Mouse (Mus musculus): ENCODE data around the gene Mtor.

Gene Mtor

DNA sequence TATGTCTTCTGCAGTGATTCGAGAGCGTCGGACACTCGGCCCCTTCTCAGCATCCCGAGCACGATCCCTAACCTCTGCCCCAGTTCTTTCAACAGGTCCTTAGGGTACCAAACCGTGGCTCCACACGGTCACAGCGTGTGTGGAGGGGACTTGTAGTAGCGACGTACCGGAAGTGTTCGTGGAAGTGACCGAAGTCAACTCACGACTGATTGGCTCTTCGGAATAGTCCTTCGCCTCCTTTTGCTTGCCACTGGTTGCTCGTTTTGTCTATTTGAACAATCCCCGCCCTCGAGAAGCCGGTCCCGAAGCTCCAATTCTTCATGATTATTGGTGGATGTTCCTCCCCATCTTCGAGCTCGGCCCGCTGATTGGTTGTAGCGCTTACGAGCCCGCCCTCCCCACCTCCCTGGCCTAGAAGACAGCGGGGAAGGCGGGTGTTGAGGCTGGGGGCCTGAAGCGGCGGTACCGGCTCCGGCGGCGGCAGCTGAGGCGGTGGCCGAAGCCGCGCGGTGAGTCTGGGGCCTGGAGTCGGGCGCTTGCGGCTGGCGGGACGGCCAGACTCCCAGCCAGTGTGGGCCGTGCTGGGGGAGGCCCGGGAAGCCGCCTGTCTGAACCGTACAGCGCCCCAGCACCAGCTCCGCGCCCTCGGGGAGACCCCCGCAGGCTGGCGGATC, at the start of gene Mtor:
Mtor (plus strand) TSS at position 433 of the 674 bp plus-strand sequence.
- DNase-seq (ENCODE audit: low read depth) = peak; percentile 97

DNA sequence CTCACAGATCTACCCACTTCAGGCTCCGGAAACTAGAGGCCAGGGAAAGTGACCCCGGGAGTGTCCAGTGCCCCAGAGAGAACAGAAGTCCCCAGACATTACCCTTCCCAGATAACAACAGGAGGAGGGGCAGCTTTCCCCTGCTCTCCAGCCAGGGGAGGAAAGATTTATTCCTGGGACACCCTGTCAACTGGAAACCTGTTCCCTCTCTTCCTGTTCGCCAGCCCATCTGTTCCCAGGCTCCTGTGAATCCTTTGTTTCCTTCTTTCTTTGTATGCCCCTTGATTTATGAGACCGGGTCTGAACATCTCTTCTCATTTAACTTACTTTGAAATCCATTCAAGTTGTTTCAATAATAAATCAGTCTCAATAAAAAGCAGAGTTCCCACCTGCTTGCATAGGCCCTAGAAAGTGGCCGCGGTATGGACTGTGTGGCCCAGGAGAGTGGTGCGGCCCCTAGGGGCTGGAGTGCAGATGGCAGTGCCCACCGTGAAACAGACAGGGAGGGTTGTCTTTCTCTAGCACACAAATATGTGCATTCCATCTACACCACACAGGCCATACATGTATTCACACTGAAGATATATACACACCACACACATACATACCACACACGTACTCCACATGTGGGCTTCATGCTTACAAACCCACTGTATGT, 48.8 kb upstream of the Mtor start:
- no peak for DNase-seq (ENCODE audit: low read depth)

DNA sequence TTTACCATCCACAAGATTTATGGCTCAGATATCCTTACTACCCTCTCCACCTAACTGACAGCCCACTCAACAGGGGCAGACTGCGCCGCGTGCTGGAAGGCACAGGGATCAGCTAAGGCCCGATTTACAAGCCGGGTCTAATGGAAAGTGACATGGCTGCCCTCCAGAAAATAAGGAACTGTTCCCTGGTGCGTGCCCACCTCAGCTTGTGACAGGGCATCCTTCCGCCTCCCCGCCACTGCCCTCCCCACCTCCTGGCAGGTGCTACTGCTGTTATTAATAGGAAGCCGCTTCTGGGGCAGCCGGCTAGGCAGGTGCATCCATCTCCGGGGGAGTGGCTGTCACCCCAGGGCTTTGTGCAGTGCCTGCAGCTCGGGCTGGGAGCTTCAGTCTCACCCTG, 45.0 kb upstream of the Mtor start:
- DNase-seq (ENCODE audit: low read depth) = no peak

DNA sequence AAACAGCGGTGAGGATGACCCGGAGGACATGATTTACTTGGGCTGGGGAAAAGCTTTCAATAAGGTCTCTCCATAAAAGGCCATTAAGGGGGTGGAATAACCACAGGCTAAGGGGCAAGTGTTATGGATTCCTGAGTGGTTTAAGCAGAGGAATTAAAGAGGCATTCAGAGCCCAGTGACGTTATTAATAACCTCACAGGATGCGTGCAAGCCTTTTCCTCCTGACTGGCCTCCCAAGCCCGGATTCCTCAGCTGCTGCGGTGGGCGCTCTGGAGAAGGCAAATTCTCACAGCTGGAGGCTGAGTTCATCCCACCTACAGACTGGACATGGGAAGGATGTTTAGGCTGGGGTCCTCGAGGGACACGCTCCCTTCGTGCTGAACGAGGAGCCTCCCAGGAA, 43.7 kb upstream of the Mtor start:
- no peak for DNase-seq (ENCODE audit: low read depth)

DNA sequence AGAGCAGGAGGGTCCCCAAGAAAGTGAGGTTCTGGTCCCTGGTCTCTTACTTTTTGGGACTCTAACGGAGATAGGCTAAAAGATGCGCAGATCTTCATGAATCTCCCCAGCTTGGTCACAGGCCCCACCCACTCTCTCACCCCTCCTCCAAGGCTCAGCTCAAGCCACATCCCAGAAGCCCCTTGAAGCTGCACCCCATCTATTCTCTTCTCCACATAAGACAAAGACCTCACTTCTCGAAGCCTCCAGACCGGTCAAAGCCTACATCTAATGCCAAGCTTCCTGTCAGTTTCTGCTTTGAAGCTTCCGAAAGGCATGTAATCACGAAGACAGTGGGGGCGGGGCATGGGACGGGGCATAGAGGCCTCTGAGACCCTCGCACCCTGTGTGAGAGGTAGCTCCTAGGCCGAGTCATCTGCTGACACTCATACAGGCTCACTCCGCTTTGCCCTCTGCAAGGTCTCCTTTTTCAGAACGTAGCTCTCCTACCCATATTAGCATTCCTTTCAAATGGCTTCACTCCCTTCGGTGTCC, 43.1 kb upstream of the Mtor start:
- no peak for DNase-seq (ENCODE audit: low read depth)

DNA sequence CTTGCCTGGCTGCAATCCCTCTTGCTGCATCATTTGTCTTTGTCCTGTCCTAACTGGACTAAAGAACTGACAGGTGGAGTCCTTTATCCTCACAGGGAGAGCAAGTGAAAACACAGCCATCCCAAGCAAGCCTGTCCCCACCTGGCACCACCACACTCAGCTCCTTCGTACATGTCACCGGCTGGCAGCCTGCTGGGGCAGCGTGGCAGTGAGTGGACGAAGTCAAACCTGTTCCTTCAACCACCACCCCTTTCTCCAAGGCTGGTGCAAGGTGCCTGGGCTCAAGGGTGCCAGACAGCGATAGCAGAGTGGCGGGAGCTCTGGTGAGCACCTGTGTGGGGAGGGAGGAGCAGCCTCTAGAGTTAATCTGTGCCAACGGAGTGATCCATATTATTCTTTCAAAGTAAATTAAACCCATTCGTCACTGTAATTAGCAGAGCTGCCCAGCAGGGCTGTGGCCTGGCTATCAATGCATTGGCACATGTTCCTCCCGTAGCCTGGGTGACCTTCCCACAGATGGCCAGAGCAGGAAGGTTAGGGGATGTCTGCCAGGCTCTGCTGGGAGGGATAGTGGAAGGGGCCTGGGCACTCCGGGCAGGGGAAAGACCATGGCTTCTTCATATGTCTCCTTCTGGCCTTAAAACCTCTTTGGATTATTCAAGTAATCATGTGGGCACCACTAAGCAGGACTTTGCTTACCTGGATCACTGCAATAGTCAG, 40.0 kb upstream of the Mtor start:
- no peak for DNase-seq (ENCODE audit: low read depth)

DNA sequence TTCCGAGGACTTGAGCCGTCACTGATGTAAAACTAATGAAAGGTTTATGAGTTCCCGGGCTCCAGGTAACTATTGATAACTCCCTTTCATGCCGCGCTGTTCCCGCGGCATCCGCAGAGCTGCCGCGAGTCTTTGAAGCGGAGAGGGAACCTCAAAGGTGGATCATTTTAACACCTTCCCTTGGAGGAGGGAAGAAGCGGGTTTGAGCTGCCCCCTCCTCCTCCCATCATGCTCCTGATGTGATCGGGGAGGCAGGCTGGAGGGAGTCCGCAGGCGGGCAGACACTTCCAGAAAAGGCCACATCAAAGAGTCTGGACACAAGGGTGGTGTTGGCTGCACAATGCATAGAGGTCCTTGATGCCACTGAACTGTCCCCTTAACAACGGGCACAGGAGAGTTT, 32.8 kb upstream of the Mtor start:
- no peak for DNase-seq (ENCODE audit: low read depth)

DNA sequence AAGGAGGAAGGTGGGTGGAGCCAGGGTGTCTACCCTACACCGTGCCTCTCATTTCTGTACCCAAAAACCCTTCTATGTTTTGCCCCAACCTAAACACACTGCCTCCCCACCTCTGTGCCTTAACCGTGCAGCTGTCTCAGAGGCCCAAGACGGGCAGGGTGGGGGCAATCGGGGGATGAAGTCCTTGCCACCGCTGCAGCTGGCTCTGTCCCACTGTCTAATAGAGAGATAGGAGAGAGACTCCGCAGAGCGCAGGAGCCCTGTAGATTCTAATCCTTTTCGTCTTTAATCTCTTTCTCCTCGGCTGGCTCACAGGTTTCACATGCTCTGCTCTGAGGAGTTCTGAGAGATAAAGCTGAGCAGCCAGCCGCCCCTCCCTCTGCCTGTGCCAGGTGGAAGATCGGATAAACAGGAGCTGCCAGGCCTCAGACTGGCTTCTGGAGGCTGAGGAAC, 31.3 kb upstream of the Mtor start:
- no peak for DNase-seq (ENCODE audit: low read depth)

DNA sequence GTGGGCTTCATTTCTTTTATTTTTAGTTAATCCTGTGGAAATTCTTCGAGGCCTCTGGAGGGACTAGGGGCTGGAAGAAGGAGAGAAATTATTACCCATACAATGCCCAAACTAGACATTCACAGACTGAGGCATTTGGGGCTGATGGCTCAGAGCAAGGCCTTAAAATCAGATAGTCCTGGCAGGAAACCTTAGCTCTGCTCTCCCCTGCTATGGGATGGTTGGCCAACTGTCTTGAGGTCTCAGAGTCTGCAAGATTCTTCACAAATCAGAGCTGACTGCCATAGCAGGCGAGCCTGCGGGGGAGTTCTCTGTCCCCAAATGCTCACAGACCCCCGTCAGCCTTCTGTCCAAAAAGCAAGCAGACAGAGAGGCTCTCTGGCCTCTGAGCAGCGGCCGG, 30.9 kb upstream of the Mtor start:
- no peak for DNase-seq (ENCODE audit: low read depth)

DNA sequence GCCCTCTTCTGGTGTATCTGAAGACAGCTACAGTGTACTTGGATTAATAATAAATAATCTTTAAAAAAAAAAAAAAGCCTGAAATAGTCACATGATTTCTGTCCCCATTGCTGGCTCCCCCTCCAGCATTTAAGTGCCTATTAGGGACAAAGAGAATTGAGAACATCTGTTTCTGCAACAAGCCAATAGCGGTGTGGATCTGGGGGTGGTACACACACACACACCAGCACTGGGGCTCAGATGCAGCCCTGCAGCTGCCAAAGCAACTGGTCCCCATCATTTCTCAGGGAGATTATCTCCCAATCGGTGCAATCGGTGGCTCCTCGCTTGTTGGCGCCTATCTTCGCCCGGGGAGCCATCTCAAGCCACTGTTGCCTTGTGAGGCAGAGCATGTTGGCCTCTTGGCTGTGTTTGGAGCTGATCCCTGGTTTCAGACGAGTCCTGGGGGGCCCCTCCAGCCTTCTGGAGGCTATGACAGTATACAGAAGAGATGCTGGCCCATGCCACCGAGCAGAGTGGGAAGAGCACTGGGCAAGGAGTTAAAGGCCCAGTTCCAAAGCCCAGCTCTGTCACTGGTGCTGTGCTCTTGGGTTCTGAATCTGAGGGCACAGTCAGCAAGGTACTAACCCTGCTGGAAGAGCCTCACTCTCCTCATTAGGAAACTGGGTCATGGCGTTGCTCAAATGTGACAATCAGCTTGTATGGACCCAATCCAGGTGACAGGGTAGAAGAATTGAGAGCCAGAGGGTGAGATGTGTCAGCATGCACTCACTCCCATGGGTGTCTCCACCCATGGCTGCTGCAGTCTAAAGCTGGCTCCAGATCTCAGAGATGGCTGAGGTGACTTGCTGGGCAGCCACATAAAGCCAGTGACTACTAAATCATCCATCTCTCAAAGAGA, 21.2 kb upstream of the Mtor start:
- DNase-seq (ENCODE audit: low read depth) = no peak

DNA sequence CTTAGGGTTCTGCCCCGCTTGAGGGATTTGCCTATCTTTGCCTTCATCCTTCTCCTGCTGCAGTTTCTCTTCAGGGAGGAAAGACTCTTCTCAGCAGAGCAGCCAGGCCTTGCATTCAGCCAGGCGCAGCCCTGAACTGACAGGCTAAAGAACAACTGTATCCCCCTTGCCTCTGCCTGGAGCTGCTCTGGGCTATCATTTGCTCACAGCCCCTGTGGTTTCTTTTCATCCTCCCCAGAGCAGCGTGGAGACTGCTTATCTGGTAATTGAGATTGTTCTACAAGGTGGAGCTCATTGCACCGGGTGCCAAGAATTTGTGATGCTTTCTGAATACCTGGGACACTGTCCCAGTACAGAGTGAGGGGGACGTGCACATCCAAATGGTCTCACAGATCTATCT, 19.9 kb upstream of the Mtor start:
- no peak for DNase-seq (ENCODE audit: low read depth)

DNA sequence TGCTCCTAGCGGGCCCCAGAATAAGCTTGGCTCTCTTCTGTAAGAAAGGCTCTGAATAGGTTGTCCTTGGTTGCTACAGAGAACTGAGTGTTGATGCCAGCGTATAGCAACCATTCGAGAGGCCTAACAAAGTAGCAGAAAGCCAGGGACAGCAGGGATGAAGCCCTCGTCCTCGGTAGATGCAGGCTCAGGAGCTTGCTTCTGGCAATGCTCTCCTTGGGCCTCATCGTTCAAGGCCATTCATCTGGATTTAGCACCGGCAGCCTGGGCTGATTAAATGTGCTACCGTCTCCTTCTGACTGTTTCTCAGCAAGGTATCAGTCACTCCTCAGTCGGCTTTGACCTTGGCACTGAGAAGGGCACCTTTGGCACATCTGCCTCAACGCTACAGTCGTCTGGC, 19.3 kb upstream of the Mtor start:
- no peak for DNase-seq (ENCODE audit: low read depth)

DNA sequence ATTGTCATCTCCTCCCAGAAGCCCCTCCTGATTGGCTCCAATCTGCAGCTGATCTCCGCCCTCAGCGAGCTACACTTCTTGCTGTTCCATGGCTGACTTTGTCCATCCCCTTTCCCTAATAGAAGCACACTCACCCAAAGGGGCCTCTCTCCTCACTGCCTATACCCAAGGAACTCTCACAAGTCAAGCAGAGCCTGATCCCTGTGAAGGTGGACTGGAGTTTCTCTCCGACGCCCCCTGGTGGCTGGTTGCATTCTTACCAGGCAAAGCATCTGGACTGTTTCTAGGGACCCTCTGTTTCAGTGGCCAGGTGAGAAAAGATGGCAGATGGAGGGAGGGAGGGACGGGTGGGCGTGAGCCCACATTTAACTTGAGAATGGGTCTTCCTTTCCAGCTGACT, 18.7 kb upstream of the Mtor start:
- DNase-seq (ENCODE audit: low read depth) = peak; percentile 71

DNA sequence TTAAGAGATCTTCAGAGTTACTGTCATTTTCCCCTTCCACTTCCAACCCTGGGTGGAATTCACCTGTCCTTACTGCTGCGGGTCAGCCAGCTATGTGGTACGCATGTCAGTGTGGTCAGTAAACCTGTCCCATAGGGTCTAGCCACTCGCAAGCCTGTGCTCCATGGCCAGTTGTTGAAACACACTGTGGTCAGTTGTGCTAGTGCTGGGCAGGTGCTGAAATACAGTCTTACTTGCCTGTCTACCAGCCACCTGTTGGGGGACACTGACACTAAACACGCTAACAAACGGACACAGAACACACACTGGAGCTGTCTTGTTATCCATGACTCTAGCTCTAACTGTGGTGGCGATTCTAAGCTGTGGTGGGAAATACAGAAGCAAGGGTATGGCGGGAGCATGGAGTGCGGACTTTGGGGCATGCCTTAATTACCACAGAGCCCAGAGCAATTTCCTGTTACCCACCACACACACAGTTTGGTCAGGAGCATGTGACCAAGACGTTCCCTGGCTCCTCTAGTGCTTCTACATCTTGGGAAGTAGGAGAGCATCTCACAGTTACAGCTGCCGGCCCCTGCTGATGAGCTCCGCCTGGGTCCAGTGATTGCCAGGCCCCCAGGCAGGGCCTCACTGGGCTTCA, 17.4 kb upstream of the Mtor start:
- no peak for DNase-seq (ENCODE audit: low read depth)

DNA sequence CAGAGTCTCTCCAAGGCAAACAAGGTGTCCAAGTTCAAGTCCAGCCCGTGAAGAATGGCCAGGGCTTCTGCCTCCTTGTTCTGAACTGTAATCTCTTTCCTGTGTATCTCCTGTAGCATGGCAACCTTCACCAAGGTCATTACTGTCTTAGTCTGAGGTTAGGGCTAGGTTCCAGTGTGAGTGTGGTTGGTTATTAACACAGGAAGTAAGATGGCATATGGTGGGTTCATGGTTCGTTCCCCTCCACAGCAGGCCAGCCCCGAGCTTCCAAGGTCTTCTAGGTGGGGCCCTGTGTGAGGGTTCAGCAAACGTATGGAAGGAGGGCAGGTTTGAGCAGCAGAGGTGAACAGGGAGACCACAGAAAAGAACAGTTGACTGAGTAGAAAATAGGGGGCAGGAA, 15.9 kb upstream of the Mtor start:
- no peak for DNase-seq (ENCODE audit: low read depth)

DNA sequence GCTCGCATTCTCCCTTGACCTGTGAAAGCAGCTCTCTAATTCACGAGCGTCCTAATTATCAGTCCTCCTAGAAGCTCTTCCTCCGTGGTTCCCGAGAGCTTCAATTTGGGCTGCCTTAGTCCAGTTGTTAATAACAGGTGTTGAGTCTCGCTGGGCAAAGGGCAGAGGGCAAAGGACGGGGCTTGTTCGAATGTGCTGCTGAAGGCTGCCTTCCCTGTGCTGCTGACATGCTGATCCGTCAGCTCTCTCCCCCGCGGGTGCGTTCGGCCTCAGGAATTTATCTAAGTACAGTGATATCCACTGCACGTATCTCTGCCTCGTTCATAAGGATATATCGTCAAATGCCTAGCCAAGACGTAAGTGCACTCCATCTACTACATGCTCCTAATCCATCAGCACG, 15.1 kb upstream of the Mtor start:
- DNase-seq (ENCODE audit: low read depth) = no peak

DNA sequence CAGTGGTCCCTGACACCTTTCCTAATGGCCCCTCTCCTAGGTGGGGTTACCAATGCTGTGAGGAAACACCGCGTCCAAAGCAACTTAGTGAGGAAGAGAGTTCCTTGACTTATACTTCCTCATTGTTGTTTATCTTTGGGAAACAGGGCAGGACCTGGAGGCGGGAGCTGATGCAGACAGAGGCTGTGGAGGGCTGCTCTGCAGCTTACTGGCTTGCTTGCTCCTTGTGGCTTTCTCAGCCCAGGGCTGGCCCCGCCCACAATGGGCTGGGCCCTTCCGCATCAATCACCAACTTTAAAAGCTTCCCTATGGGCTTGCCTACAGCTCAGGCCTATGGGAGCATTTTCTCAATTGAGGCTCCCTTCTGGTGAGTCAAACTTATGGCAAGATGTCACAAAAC, 14.6 kb upstream of the Mtor start:
- DNase-seq (ENCODE audit: low read depth) = no peak

DNA sequence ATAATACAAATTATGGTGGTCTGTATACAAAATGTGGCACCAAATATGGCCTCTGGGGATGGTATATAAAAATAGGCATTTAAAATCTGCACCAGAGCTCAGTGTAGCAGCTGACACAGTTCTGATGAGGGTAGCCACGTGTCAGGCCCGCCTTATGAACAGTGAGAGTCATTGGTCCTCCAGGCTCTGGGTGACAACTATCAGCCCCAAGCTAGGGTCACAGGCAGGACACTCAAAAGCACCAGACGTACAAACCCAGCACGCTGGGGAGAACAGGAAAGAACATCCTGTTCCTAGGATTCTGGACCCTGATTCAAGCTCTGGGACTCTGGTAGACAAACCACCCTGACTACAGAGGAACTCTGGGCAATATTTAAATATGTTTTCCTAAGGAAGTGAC, 13.9 kb upstream of the Mtor start:
- no peak for DNase-seq (ENCODE audit: low read depth)

DNA sequence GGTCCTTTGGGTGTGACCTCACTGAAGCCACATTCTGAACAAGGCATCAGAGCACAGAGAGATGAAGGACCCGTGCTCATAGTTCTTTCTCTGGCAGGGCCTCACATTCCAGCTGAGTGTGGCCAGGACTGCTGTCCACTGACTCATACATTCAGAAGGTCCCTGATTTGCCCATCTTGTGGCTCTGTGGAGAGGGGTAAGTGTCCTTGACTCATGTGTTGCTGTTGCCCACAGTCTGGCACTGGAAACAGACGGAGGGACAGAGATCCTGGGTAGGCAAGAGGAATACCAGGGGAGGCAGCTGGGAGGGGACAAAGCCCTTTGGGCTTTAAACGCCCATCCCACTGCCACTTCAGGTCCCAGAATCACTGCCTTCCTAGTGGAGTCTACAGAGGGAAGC, 13.3 kb upstream of the Mtor start:
- no peak for DNase-seq (ENCODE audit: low read depth)

DNA sequence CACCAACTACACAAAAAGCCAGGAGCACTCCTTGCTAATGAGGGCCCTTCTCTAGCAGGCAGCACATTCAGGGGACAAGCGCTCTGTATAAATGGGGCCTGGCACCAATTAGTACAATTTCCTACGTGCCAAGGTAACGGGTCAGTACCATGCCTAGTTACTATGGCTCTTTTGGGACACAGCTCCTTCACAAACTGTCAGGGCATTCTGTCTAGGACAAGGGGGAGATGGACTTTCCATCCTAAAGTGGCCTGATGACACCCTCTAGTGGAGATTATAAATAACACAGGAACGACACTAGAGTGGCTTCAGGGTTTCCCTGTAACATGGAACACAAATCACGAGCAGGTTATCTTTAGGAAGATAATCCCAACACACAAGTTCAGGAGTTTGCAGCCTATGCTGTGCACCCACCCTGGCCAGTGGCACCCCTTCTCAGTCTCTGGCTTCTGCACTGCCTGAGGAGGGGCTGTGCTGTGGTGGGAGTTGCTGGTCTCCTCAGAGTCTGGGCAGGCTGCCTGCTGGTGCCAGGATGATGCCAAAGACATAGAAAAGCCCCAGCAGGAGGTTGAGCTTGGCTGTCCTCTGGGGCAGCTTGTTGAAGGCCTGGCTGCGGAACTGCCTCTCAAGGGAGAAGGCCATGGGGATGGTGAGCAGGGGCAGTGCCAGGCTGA, 12.6 kb upstream of the Mtor start:
- DNase-seq (ENCODE audit: low read depth) = no peak

DNA sequence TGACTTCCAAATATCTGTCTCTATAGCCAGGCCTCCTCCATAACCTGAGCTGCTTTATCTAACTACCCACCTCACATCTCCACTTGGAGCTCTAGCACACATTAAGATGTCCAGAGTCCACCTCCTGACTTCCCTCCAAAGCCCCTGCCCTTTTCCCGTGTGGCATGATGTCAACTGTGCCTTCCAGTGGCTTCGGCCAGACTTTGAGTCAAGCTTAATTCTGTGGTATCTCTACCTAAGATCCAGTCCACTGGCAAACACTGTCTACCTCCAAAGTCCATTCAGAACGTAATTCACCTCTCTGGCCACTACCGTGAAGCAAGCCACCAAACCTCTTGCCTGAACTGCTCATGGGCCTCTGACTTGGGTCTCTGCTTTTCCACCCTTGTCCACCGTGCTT, 6.5 kb upstream of the Mtor start:
- no peak for DNase-seq (ENCODE audit: low read depth)
